Mouse (Mus musculus) ovary, adult 18-20 months (tissue): Measurements from ENCODE around the gene Zfp61.
"Not testable (repeated sequence)": the region's sequence is repeated elsewhere in the genome, so short reads cannot be mapped to it uniquely, and the experiment has no call there.

ENCODE experiments used
- DNase-seq: peaks from one replicate; pipeline ENCODE4 v3.0.0; 2022; ENCODE audit warnings: low spot score, mixed read lengths

Gene Zfp61

DNA sequence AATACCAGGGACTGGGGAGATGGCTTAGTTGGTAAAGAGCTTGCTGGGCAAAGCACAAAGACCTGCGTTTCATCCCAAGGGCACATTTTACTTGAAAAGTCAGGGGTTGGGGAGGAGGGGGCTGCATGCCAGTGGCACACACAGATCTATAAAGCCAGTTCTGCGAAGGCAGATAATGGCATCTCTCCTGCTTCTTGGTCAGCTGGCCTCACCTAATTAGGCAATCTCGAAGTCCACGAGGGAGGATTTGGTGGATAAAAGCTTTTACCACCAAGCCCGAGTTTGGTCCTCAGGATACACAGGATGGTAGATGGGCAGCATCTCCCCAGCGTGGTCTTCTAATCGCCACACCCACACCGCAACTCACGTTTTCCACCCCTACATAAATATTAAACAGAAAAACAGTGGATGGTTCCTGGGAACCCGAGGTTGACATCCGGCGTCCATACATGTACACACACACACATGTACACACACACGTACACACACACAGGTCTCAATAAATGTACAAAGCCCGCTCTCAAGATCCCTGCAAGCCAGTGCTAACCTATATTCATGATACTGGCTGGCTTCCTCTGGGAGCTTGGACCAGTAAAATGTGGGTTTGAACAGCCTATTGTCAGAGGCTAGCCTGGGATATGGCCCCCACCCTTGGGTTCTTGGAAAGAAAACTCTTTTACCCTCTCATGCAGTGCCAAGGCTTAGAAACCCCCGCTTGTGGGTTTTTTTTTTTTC is 3.5 kb downstream of the Zfp61 start:
- no peak for DNase-seq

GRCm38 (mm10) chr7:24296386-24296785 is 4.6 kb downstream of the Zfp61 start:
- DNase-seq = no peak

DNA sequence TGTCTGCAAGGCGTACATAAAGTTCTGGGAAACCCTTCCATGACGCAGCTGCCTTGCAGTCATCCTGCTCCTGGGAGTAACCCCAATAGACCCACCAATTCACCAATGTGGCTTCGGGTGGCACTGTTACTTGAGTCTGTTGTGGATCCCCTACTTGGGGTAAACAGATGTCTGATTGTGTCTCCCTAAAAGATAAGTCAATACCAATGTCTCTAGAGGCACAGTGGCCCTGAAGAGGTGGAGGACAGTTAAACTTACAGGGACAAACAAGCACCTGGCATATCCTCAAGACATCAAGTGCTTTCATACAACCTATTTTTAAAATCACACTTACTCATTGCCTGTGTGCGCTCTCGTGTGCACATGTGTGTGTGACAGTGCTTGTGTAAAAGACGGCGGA is 5.7 kb downstream of the Zfp61 start:
- no peak for DNase-seq

DNA sequence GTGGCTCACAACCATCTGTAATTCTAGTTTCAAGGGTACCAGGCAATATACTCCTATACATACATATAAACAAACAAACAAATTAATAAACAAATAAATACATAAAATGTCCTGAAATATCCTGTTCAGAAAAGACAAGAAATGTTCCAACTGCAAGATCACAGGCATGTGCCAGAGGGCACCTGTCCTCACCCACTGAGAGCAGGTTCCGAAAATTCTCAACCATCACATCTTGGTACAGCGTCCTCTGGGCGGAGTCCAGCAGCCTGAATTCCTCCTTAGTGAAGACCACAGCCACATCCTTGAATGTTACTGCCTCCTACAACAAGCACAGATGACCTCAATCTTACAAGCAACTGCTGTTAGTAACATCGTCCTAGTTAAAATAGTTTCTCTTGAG is 6.3 kb downstream of the Zfp61 start:
- no peak for DNase-seq

- no peak for DNase-seq
These were observed 7.8 kb downstream of the Zfp61 start for GRCm38 (mm10) chr7:24293061-24293851.

DNA sequence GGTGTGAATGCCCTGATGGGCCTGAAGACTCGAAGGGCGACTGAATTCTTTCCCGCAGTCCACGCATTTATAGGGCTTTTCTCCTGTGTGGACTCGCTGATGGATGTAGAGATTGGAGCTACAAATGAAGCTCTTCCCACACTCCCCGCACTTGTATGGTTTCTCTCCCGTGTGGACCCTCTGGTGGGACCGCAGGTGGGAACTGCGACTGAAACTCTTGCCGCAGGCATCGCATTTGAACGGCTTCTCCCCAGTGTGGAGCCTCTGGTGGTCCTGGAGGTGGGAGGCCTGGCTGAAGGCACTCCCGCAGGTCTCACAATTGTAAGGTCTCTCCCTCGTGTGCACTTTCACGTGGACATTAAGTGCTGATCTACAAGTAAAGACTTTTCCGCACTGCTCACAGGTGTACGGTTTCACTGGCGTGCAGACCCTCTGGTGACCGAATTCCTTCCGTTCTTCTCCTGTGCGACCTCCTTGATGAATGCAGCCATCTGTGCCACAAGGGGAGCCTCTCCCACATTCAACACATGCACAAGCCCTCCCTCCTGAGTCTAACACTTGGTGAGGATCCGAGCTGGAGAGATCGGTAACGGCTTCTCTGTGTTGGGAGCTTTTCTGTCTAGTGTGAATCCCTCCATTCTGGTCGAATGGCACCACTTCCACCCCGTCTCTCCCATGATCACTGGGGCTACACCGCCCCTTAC is 9.5 kb downstream of the Zfp61 start:
- no peak for DNase-seq

- DNase-seq = no peak
These were observed 10.8 kb downstream of the Zfp61 start for GRCm38 (mm10) chr7:24290106-24290693.

DNA sequence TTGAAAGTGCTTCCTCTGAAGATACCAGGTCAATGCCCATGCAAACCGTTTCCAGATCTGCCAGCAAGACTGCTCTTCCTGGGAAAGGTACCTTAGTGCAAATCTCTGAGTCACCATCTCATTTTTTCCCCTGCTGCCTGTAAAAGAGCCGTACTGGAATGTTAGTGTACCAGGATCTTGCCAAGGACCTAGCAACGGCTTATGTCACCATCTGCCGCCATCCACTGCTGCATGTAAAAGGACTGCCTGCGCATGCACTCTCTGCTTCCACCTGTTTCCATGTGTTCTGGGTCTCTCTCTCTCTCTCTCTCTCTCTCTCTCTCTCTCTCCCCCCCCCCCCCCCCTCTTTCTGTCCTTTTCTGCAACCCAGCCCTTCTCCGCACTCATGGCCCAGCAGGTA is 12.5 kb downstream of the Zfp61 start:
- DNase-seq = no peak

- DNase-seq = no peak
These were observed 13.4 kb downstream of the Zfp61 start for GRCm38 (mm10) chr7:24287670-24288069.

- DNase-seq = no peak
These were observed 14.1 kb downstream of the Zfp61 start for GRCm38 (mm10) chr7:24286916-24287315.

GRCm38 (mm10) chr7:24286090-24286489 is 14.9 kb downstream of the Zfp61 start:
- DNase-seq = no peak

DNA sequence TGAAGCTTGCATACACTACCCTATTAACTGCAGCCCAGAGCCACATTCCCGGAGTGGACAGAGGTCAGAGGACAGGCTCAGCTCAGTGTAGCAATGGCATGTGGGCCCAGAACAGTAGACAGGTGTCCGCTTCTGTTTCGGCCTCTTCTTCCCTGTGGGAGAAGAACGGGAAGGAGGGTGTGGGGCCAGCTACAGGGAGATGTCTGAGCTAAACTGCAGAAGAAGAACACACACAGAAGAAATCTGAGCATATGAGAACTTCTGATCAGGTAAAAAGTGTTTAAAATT is 20.2 kb downstream of the Zfp61 start:
- DNase-seq = no peak

- DNase-seq = no peak
These were observed 20.8 kb downstream of the Zfp61 start for GRCm38 (mm10) chr7:24280031-24280857.

DNA sequence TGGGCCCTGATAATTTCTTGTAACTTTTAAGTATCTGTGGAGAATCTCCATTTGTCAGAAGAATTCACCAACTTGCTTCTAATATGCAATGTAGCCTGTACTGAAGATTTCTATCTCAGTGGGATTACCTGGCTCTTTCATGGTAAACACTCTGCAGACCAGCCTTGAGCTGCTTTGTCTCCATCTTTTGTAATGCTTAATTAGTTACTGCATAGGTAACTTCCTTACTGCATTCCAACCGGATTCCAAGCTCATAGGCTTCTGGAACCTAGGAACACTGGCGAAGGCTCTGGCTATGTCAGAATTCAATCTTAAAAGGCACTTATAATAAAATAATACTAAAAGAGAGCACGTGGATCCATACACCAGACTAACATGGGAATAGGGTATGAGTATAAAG is 22.3 kb downstream of the Zfp61 start:
- not testable (repeated sequence) for DNase-seq

DNA sequence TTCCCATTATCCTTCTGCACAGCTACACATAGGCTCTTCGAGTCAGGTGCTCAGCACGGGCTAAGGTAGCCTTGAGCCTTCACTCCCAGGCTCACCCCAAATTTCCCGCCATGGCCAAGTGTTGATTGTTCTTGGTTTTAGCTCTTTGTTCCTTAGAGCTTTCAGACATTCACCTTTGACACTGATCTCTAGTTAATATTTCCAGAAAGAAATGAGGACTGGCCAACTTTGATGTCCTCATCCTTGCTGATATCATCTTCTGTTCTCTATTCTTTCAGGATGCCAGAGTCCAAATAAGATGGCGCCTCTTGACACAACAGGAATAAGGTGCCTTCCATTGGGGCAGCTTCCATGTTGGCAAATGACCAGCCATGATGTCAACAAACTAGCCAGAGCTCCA is 26.6 kb downstream of the Zfp61 start:
- no peak for DNase-seq

DNA sequence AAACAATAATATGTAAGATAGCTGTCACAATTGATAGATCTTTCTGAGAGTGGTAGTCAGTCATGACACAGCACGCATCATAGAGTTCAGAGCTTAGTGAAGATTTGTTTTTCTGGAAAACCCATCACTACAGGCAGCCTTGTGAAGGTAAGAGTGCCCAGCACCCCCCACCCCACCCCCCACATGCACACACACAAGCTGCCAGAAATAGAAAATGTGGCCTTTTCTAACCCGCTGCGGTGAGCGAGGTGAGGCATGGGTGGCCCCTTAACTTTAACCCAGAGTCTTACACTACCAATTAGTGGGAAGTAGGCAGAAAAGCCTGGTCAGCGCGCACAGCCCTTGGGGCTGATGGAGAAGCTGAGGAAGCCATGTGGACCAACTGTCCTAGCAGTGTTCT is 29.8 kb downstream of the Zfp61 start:
- no peak for DNase-seq

DNA sequence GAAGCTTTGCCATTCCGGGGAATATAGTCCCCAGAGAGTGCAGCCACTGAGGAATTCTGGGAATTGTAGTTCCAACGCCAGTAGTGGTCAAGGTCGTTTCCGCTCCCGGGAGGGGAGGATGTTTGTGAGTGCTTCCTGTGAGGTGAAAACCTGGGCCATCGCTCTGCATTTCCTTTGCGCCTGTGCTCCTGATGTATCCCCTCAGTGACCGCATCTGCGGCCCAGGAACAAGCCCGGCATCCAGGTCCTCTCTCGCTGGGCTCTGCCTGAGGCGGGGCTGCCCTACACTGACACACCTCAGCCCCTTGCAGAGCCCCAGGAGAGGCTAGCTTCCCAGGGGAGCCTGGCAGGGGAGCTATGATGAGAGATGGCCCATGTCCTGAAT is 30.8 kb downstream of the Zfp61 start, which contains the start of gene Zfp93:
TSS of gene Zfp93 (plus strand) at position 133 of the 385 bp plus-strand sequence.
- peak; percentile 74 for DNase-seq

DNA sequence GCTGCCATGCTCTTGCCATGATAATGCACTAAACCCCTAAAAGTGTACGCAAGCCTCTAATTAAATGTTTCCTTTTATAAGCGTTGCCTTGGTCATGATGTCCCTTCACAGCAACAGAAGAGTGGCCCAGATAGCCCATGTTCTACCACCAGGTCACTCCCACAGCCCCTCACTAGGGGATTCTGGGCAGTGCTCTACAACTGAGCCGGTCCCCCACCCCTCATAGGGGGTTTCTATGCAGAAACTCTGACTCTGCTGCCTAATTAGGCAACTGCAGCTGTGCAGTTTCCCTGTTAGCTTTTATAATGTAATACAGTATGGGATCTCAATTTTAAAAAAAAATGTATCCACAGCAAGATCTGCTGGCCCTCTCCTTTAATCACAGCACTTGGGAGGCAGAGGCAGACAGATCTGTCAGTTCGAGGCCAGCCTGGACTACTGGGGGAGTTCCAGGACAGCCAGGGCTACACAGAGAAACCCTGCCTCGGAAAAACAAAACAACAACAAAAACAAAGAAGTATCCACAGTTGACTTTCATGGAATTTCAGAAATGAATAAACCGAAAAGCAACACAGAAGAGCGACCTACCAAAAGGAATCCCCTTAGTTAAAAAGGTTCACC is 31.3 kb downstream of the Zfp61 start:
- no peak for DNase-seq

DNA sequence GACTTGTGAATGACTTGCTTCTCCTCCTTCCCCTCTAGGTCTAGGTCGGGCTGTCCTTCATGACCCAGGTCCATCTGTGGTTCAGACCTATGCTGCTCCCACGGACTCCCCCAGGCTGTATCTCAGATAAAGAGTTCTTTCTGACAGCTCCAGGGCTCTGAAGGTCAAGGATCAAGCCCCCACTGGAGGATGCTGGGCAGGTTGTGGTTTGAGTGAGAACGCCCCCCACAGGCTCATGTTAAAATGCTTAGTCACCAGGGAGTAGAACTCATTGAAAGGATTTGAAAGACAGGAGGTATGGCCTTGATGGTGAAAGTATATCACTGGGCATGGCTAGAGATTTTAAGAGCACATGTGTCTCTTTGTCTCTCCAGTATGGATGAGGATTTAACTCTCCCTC is 31.8 kb downstream of the Zfp61 start:
- DNase-seq = no peak

DNA sequence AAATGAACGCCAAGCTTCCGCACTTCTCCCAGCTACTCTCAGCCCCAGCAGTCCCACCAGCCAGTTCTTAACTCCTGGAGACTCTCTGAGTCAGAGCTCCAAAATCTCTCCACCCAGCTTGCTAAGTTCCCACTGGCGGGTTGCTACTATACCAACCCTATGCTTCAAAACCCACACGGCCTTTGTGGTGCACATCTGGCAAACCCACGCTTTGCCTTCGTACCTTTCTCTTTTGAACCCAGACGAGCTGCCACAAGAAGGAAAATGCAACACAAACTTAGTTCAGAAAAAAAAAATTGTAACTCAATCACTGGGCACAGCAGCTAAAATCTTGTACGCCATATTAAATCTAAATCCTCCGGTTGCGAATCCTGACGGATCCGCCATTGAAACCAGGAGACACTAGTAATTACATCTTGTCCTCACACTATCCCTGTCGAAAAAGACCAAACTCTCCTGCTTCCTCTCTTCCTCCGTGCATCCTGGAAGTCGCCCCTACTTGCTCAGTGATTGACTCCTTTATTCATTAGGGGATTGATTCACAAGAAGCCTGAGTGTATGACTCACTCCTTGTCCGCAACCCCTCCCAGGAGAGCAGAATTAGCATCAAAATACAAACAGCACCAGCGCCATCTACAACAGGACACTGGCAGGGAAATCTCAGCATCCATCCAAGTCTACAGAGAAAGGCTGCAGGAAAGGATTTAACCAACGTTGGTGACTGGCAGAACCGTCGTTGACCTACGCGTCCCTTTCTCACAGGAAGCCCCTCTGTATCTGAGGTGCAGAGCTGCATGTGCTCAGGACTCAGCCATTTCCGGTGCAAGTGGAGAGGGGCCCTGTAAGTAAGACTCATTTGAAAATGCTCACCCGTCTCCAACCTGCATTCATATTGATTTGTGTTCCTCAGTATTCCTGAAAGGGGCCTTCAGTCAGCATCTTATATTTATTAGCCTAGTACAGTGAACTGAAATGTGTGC is 32.6 kb downstream of the Zfp61 start:
- no peak for DNase-seq
